Mouse (Mus musculus) kidney, postnatal 0 days (tissue): ENCODE data around the gene Zbtb38. TPM values are rescaled to one million over a fixed set of nuclear protein-coding genes. Genes with fewer than 3 reads are reported as not detected.

Experiments used
- ATAC-seq: fragments of 200-750 bp; cut with Nextera tagmentation; replicated peaks from 2 replicates; pipeline ENCODE4 v1.8.0; 2017; ENCODE audit warnings: low read depth, moderate number of reproducible peaks, moderate TSS enrichment, moderate library complexity; ENCODE audit not compliant: low FRiP score
- DNase-seq: peaks from one replicate; pipeline ENCODE4 v3.0.0-alpha.2; 2016; ENCODE audit warnings: low spot score
- H3K27ac ChIP-seq: fragments of 300-500 bp; sonication (generic); 2 replicates; pipeline ENCODE4 v1.5.1; 2014; ENCODE audit warnings: mild to moderate bottlenecking
- H3K27me3 ChIP-seq: fragments of 300-500 bp; sonication (generic); 2 replicates; pipeline ENCODE4 v1.6.1; 2014; ENCODE audit warnings: low read length, mixed read lengths; ENCODE audit not compliant: insufficient read depth
- H3K36me3 ChIP-seq: fragments of 300-500 bp; sonication (generic); 2 replicates; pipeline ENCODE4 v1.6.1; 2014; ENCODE audit warnings: low read length, mixed read lengths; ENCODE audit not compliant: insufficient read depth
- H3K4me1 ChIP-seq: fragments of 300-500 bp; sonication (generic); replicated peaks from 2 replicates; pipeline ENCODE4 v1.6.1; 2014; ENCODE audit warnings: antibody characterized with exemption, low read length, mixed read lengths; ENCODE audit not compliant: insufficient read depth
- H3K4me2 ChIP-seq: fragments of 300-500 bp; sonication (generic); 2 replicates; pipeline ENCODE4 v1.6.1; 2014; ENCODE audit warnings: mild to moderate bottlenecking, low read length, moderate library complexity, mixed read lengths
- H3K4me3 ChIP-seq: fragments of 300-500 bp; sonication (generic); replicated peaks from 2 replicates; pipeline ENCODE4 v1.5.1; 2014; ENCODE audit warnings: low read depth, low read length
- H3K9ac ChIP-seq: fragments of 300-500 bp; sonication (generic); 2 replicates; pipeline ENCODE4 v1.6.1; 2014; ENCODE audit warnings: low read depth, low read length
- H3K9me3 ChIP-seq: fragments of 300-500 bp; sonication (generic); replicated peaks from 2 replicates; pipeline ENCODE4 v1.6.1; 2016; ENCODE audit warnings: low read length, inconsistent platforms, mixed read lengths
- CTCF ChIP-seq: IDR thresholded peaks from 2 replicates; pipeline ENCODE4 v1.5.1; 2016; ENCODE audit warnings: antibody characterized with exemption, low read depth, mild to moderate bottlenecking, moderate library complexity
- WGBS: fragments of 180-500 bp; shearing (Covaris S2); extraction: QIAGEN DNeasy Blood & Tissue Kit; methylation state at CpG from one replicate; pipeline ENCODE4 v1.1.7; 2014; 5-methylcytosine and 5-hydroxymethylcytosine counted together
- polyA plus RNA-seq: library from polyadenylated mRNA; unstranded; fragments of >200 nt; fragmentation: Nextera tagmentation; extraction: Ambion mirVana; gene quantifications from 2 replicates; pipeline ENCODE4 v1.2.1, GENCODE M21; 2015

Zbtb38 gene
- polyA plus RNA-seq, 1 experiment from 2014 or later = 28.3 TPM

GRCm38 (mm10) chr9:96765410-96765809, 12.8 kb upstream of the Zbtb38 start:
- Histone ChIP-seq H3K9me3 (no peaks in the 10 kb centered on the region), H3K27me3 (no peaks in the 10 kb centered on the region), H3K4me2 (no peak overlapping the region), H3K36me3 (no peaks in the 10 kb centered on the region), H3K4me3 (no peak overlapping the region), H3K9ac (no peak overlapping the region), H3K27ac (no peak overlapping the region), H3K4me1 (no peaks in the 10 kb centered on the region; the same call in 1 of the 2 replicates)
- DNase-seq (no peak), ATAC-seq (no peak)
- 32% methylated on average over 5 of the region's 5 CpGs for WGBS
- no peak for TF ChIP-seq CTCF

GRCm38 (mm10) chr9:96763847-96764631, 11.4 kb upstream of the Zbtb38 start:
- Histone ChIP-seq H3K27ac (no peak overlapping the region), H3K36me3 (no peaks in the 10 kb centered on the region), H3K4me3 (no peak overlapping the region), H3K27me3 (no peaks in the 10 kb centered on the region), H3K4me2 (no peak overlapping the region), H3K9ac (no peak overlapping the region), H3K4me1 (no peaks in the 10 kb centered on the region; the same call in 1 of the 2 replicates), H3K9me3 (no peaks in the 10 kb centered on the region)
- TF ChIP-seq CTCF = no peak
- 81% methylated on average over 9 of the region's 9 CpGs for WGBS
- ATAC-seq (no peak), DNase-seq (no peak)

DNA sequence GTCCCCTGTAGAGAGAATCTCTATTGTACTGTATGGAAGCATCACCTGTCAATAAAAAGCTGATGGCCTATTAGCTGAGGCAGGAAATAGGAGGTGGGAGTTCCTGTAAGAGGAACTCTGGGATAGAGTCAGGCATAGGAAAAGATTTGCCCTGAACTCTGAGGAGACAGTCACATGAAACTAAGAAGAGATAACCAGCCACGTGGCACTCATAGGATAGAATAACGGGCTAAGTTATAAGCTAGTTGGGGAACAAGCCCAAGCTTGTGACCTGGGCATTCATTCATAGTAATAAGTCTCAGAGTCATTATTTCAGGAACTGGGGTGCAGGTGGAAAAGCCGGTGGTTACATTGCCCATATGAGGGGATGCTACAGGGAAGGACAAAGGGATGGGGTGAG, 10.4 kb upstream of the Zbtb38 start:
- H3K27ac ChIP-seq = no peak overlapping the region
- 86% methylated on average over 3 of the region's 3 CpGs for WGBS
- no peaks in the 10 kb centered on the region for H3K36me3 ChIP-seq
- DNase-seq (no peak), ATAC-seq (no peak)
- H3K4me2 ChIP-seq = no peak overlapping the region
- H3K27me3 ChIP-seq = no peaks in the 10 kb centered on the region
- no peaks in the 10 kb centered on the region; the same call in 1 of the 2 replicates for H3K4me1 ChIP-seq
- no peaks in the 10 kb centered on the region for H3K9me3 ChIP-seq
- H3K4me3 ChIP-seq = no peak overlapping the region
- no peak for TF ChIP-seq CTCF
- no peak overlapping the region for H3K9ac ChIP-seq

DNA sequence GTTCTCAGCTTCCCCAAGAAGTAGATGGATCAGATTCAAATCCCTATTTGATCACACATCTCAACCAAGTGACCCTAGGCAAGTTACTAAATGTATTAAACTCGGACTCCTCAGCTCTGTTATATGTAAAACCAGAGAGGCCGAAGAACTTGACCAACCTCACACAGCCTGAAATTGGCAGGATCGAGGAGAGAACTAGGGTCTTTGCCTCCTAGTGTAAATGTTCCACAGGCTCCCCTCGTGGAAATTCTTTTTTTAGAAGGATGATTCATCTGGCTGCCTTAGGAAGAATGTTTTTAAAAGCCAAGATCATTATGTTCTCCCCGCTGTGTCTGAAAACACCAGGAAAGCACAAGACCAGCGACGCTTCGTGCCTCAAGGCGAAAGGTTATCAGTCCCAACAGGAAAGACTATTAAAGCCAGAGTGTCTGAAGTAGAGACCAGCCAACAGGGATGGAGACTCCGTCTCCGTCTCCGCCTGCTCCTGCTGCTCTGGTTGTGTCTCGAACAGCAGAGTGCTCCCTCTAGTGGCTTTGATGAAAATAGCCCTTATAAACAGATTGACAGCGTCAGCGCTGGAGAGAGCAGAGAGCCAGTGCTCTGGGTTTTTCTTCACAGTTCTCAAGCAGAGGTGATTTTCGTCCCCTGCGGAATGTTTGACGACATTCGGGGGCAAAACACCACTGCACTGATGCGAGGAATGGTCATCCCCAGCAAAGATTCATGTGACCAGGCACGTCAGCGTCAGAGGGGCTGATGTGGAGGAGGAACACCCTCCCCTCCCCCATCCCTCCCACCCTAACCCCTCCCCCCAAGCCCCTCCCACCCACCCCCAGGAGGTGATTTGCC, 6.3 kb upstream of the Zbtb38 start:
- 9% methylated on average over 22 of the region's 22 CpGs for WGBS
- Histone ChIP-seq H3K27me3 (no peaks in the 10 kb centered on the region), H3K9ac (no peak overlapping the region), H3K9me3 (no peaks in the 10 kb centered on the region), H3K4me1 (no peaks in the 10 kb centered on the region), H3K4me2 (peak overlapping the region; percentile 48), H3K27ac (peak overlapping the region; percentile 69), H3K4me3 (0 out of 2 replicates have a peak overlapping the region, but pooled peaks have one; percentile 18), H3K36me3 (no peaks in the 10 kb centered on the region)
- ATAC-seq = peak; percentile 90
- peak; percentile 97 for DNase-seq
- peak; percentile 97 for TF ChIP-seq CTCF

DNA sequence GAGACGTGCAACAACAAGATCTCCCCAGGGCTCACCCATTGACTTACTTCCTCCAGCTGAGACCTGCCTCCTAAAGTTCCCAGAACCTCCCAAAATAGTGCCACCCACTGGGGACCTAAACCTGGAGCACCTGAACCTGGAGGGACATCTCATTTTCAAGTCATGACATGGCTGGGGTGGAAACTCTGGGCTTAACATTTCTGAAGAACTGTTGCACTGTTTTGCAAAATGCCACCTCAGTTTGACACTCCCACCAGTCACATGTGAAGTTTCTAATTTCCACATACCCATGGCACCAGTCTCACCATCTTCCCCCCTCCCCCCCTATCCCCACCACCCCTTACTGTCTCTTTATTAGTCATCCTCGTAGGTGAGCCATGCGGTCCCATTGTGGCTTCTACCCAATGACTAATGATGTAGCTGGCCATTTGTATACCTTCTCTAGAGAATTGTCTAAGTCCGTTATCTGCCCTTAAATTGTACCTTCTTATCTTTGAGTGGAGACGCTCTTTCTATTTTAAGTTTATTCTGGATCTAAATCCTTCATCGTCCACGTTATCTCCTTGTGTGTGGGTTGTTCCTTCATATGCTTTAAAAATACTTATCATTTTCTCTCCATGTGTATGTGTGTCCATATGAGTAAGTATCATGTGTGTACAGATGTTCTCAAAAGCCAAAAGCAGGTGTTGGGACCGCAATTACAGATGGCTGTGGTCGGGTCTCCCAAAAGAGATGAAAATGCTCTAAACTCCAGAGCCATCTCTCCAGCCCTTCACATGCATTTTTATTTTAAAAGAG, 4.2 kb upstream of the Zbtb38 start:
- Histone ChIP-seq H3K4me3 (no peak overlapping the region), H3K27me3 (no peaks in the 10 kb centered on the region), H3K4me1 (peaks cover 4% of the 10 kb centered on the region), H3K4me2 (no peak overlapping the region), H3K9me3 (no peaks in the 10 kb centered on the region), H3K27ac (no peak overlapping the region), H3K36me3 (no peaks in the 10 kb centered on the region), H3K9ac (no peak overlapping the region)
- TF ChIP-seq CTCF = no peak
- no peak for ATAC-seq
- DNase-seq = no peak
- WGBS = 90% methylated on average over 9 of the region's 9 CpGs

GRCm38 (mm10) chr9:96755761-96756160, 3.1 kb upstream of the Zbtb38 start:
- H3K27ac ChIP-seq = no peak overlapping the region
- no peaks in the 10 kb centered on the region for H3K36me3 ChIP-seq
- ATAC-seq (no peak), DNase-seq (peak; percentile 24)
- H3K4me1 ChIP-seq = peaks cover 4% of the 10 kb centered on the region
- no peak overlapping the region for H3K4me2 ChIP-seq
- H3K9me3 ChIP-seq = no peaks in the 10 kb centered on the region
- no peak for TF ChIP-seq CTCF
- no peaks in the 10 kb centered on the region for H3K27me3 ChIP-seq
- no peak overlapping the region for H3K9ac ChIP-seq
- 70% methylated on average over 11 of the region's 11 CpGs for WGBS
- no peak overlapping the region for H3K4me3 ChIP-seq
